Comparison of ENCODE assay signal across 11 mouse cellular contexts in the genomic region with DNA sequence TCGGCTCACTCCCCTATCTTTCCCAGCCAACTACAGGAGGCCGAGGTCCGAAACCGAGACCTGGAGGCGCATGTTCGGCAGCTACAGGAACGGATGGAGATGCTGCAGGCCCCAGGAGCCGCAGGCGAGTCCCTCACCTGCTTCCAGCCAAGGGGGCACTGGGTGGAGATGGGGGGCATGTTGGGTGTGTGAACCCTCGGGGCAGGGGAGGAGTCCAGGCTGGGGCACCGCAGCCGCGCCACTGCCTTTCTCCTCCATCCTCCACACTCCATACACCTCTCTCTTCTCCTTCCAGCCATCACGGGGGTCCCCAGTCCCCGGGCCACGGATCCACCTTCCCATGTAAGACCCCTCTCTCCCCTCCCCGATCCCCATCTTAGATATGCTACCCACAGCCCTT. TPM values are rescaled to one million over a fixed set of nuclear protein-coding genes. Genes with fewer than 3 reads are reported as not detected.
DNase-seq lines count a peak whose midpoint lies in the region; ATAC-seq and TF ChIP-seq lines count a peak whose summit lies in the region.
"Had no signal": no experiment of that assay in that cellular context is flagged by ENCODE, and none has a peak within 500 bp of the region (broad histone marks: within the 10 kb centered on the region; RNA-seq: fewer than 3 reads in every experiment).

No protein-coding gene starts in this region.

- ATAC-seq in hindbrain, embryonic 11.5 days (ENCODE audit: low FRiP score): no peak
- ATAC-seq in hindbrain, embryonic 14.5 days (ENCODE audit: low FRiP score): no peak

- peak overlapping the region; percentile 20 for H3K9ac ChIP-seq in hindbrain, embryonic 11.5 days (ENCODE audit: low read depth, low read length)
- H3K9ac ChIP-seq in hindbrain, embryonic 14.5 days: no peak overlapping the region

- no peak for TF ChIP-seq CTCF in E14TG2a.4 (conservative IDR thresholded peaks at IDR 0.05; ENCODE audit: low read length)

- H3K4me2 ChIP-seq in hindbrain, embryonic 11.5 days (replicated peaks; ENCODE audit: low read depth, low read length): peak overlapping the region; percentile 99
- H3K4me2 ChIP-seq in hindbrain, embryonic 14.5 days (replicated peaks): no peak overlapping the region

- 27% methylated on average over 17 of the region's 17 CpGs for WGBS in hindbrain, embryonic 11.5 days
- WGBS in hindbrain, embryonic 14.5 days: 38% methylated on average over 17 of the region's 17 CpGs
- WGBS in embryonic facial prominence, embryonic 10.5 days: 20% methylated on average over 17 of the region's 17 CpGs
- 26% methylated on average over 17 of the region's 17 CpGs for WGBS in limb, embryonic 10.5 days

- H3K36me3 ChIP-seq in hindbrain, embryonic 11.5 days (ENCODE audit: control insufficient read depth, insufficient read depth, low read length): no peaks in the 10 kb centered on the region
- H3K36me3 ChIP-seq in hindbrain, embryonic 14.5 days (replicated peaks; ENCODE audit: control insufficient read depth, insufficient read depth): peaks cover 52% of the 10 kb centered on the region
- H3K36me3 ChIP-seq in E14TG2a.4 (ENCODE audit: insufficient read depth, low read length): peaks cover 50% of the 10 kb centered on the region
- H3K36me3 ChIP-seq in embryonic facial prominence, embryonic 10.5 days (replicated peaks): peaks cover 56% of the 10 kb centered on the region
- H3K36me3 ChIP-seq in limb, embryonic 10.5 days: peaks cover 53% of the 10 kb centered on the region

- no peak overlapping the region for H3K27ac ChIP-seq in hindbrain, embryonic 11.5 days (ENCODE audit: low read depth, low read length)
- H3K27ac ChIP-seq in hindbrain, embryonic 14.5 days: no peak overlapping the region
- no peak overlapping the region for H3K27ac ChIP-seq in embryonic facial prominence, embryonic 10.5 days (replicated peaks)
- peak overlapping the region; percentile 87 for H3K27ac ChIP-seq in limb, embryonic 10.5 days
- H3K27ac ChIP-seq: left cerebral cortex, adult 2 months had no signal

- H3K4me1 ChIP-seq in hindbrain, embryonic 11.5 days (replicated peaks; ENCODE audit: control insufficient read depth, insufficient read depth, low read length): peaks cover 14% of the 10 kb centered on the region; the same call in 1 of the 2 replicates
- peaks cover 28% of the 10 kb centered on the region; the same call in 1 of the 2 replicates for H3K4me1 ChIP-seq in hindbrain, embryonic 14.5 days (replicated peaks; ENCODE audit: control insufficient read depth, insufficient read depth, low read length)
- H3K4me1 ChIP-seq in E14TG2a.4 (replicated peaks; ENCODE audit: low read depth, low read length): peaks cover 78% of the 10 kb centered on the region
- H3K4me1 ChIP-seq in embryonic facial prominence, embryonic 10.5 days: peaks cover 46% of the 10 kb centered on the region
- peaks cover 46% of the 10 kb centered on the region for H3K4me1 ChIP-seq in limb, embryonic 10.5 days

- H3K4me3 ChIP-seq in hindbrain, embryonic 11.5 days (ENCODE audit: low read depth, low read length): no peak overlapping the region
- no peak overlapping the region for H3K4me3 ChIP-seq in hindbrain, embryonic 14.5 days (replicated peaks; ENCODE audit: low read length)
- H3K4me3 ChIP-seq in E14TG2a.4 (replicated peaks; ENCODE audit: low read length): peak overlapping the region; percentile 83
- peak overlapping the region; percentile 89 for H3K4me3 ChIP-seq in embryonic facial prominence, embryonic 10.5 days
- peak overlapping the region; percentile 67 for H3K4me3 ChIP-seq in limb, embryonic 10.5 days
- H3K4me3 ChIP-seq: heart, adult 2 months; left cerebral cortex, adult 2 months had no signal

- no peak for DNase-seq in hindbrain, embryonic 11.5 days (ENCODE audit: low spot score)
- DNase-seq in hindbrain, embryonic 14.5 days (ENCODE audit: low spot score): no peak
- no peak for DNase-seq in embryonic facial prominence, embryonic 10.5 days (ENCODE audit: low spot score)
- DNase-seq in limb, embryonic 10.5 days (ENCODE audit: low spot score): no peak
- no peak for DNase-seq in frontal cortex, postnatal 36 days (ENCODE audit: low spot score in 2 of 2)
- no peak for DNase-seq in cerebellum, postnatal 14 days
- DNase-seq in thymus, adult 18-20 months: no peak
- DNase-seq: right cerebral cortex, postnatal 25 days had no signal

- peaks cover 7% of the 10 kb centered on the region; the same call in 1 of the 2 replicates for H3K27me3 ChIP-seq in hindbrain, embryonic 11.5 days (ENCODE audit: control insufficient read depth, insufficient read depth, low read length)
- peaks cover 30% of the 10 kb centered on the region for H3K27me3 ChIP-seq in hindbrain, embryonic 14.5 days (ENCODE audit: control insufficient read depth, insufficient read depth, low read length)
- peaks cover 44% of the 10 kb centered on the region for H3K27me3 ChIP-seq in E14TG2a.4 (ENCODE audit: insufficient read depth, low read length)
- peaks cover 33% of the 10 kb centered on the region for H3K27me3 ChIP-seq in embryonic facial prominence, embryonic 10.5 days (replicated peaks; ENCODE audit: low read depth, poor library complexity, severe bottlenecking)
- peaks cover 24% of the 10 kb centered on the region for H3K27me3 ChIP-seq in limb, embryonic 10.5 days (ENCODE audit: low read depth, poor library complexity, severe bottlenecking)

- no peaks in the 10 kb centered on the region for H3K9me3 ChIP-seq in hindbrain, embryonic 11.5 days (ENCODE audit: control insufficient read depth, low read length)
- no peaks in the 10 kb centered on the region for H3K9me3 ChIP-seq in hindbrain, embryonic 14.5 days (ENCODE audit: control insufficient read depth, low read length)
- H3K9me3 ChIP-seq in E14TG2a.4 (ENCODE audit: low read length): no peaks in the 10 kb centered on the region
- H3K9me3 ChIP-seq in embryonic facial prominence, embryonic 10.5 days: no peaks in the 10 kb centered on the region; the same call in 1 of the 2 replicates
- H3K9me3 ChIP-seq in limb, embryonic 10.5 days (replicated peaks): no peaks in the 10 kb centered on the region

RNA-seq across cellular contexts. Expression of a gene that starts 2.5 kb away (rescaled TPM):
- 6.2 and 7.2 TPM in 2 replicates for polyA plus RNA-seq in hindbrain, embryonic 11.5 days (2014; fragmentation: Nextera tagmentation; extraction: Ambion mirVana)
- 2.3 and 2.5 TPM in 2 replicates for polyA plus RNA-seq in hindbrain, embryonic 14.5 days (2014; fragmentation: Nextera tagmentation; extraction: Ambion mirVana)
- polyA plus RNA-seq in embryonic facial prominence, embryonic 10.5 days (2016; fragmentation: Nextera tagmentation; extraction: Ambion mirVana): 6.3 and 7.6 TPM in 2 replicates
- 5.7 and 7.5 TPM in 2 replicates for polyA plus RNA-seq in limb, embryonic 10.5 days (2016; fragmentation: Nextera tagmentation; extraction: Ambion mirVana)

RNA-seq across cellular contexts. Expression of a gene that starts 8.3 kb away (rescaled TPM):
- polyA plus RNA-seq in hindbrain, embryonic 11.5 days (2014; fragmentation: Nextera tagmentation; extraction: Ambion mirVana): 10.3 and 12.2 TPM in 2 replicates
- polyA plus RNA-seq in hindbrain, embryonic 14.5 days (2014; fragmentation: Nextera tagmentation; extraction: Ambion mirVana): 8.2 and 8.9 TPM in 2 replicates
- 7.0 and 9.1 TPM in 2 replicates for polyA plus RNA-seq in embryonic facial prominence, embryonic 10.5 days (2016; fragmentation: Nextera tagmentation; extraction: Ambion mirVana)
- polyA plus RNA-seq in limb, embryonic 10.5 days (2016; fragmentation: Nextera tagmentation; extraction: Ambion mirVana): 7.2 and 8.7 TPM in 2 replicates

RNA-seq across cellular contexts. Expression of a gene that starts 15.9 kb away (rescaled TPM):
- 18.3 and 20.2 TPM in 2 replicates for polyA plus RNA-seq in hindbrain, embryonic 11.5 days (2014; fragmentation: Nextera tagmentation; extraction: Ambion mirVana)
- 32.0 and 35.0 TPM in 2 replicates for polyA plus RNA-seq in hindbrain, embryonic 14.5 days (2014; fragmentation: Nextera tagmentation; extraction: Ambion mirVana)
- 16.8 and 18.0 TPM in 2 replicates for polyA plus RNA-seq in embryonic facial prominence, embryonic 10.5 days (2016; fragmentation: Nextera tagmentation; extraction: Ambion mirVana)
- 20.0 and 21.4 TPM in 2 replicates for polyA plus RNA-seq in limb, embryonic 10.5 days (2016; fragmentation: Nextera tagmentation; extraction: Ambion mirVana)

RNA-seq across cellular contexts. Expression of a gene that starts 26.3 kb away (rescaled TPM):
- 1.0 and 1.4 TPM in 2 replicates for polyA plus RNA-seq in hindbrain, embryonic 11.5 days (2014; fragmentation: Nextera tagmentation; extraction: Ambion mirVana)
- polyA plus RNA-seq in hindbrain, embryonic 14.5 days (2014; fragmentation: Nextera tagmentation; extraction: Ambion mirVana): 6.7 and 7.7 TPM in 2 replicates
- polyA plus RNA-seq in embryonic facial prominence, embryonic 10.5 days (2016; fragmentation: Nextera tagmentation; extraction: Ambion mirVana): 0.99 and 1.9 TPM in 2 replicates
- polyA plus RNA-seq in limb, embryonic 10.5 days (2016; fragmentation: Nextera tagmentation; extraction: Ambion mirVana): 1.1 and 2.2 TPM in 2 replicates
- polyA plus RNA-seq: heart, adult 2 months had no signal

RNA-seq across cellular contexts. Expression of a gene that starts 27.7 kb away (rescaled TPM):
- polyA plus RNA-seq in hindbrain, embryonic 11.5 days (2014; fragmentation: Nextera tagmentation; extraction: Ambion mirVana): 8.7 and 8.8 TPM in 2 replicates
- 10.9 and 11.9 TPM in 2 replicates for polyA plus RNA-seq in hindbrain, embryonic 14.5 days (2014; fragmentation: Nextera tagmentation; extraction: Ambion mirVana)
- 15.9 and 18.0 TPM in 2 replicates for polyA plus RNA-seq in embryonic facial prominence, embryonic 10.5 days (2016; fragmentation: Nextera tagmentation; extraction: Ambion mirVana)
- polyA plus RNA-seq in limb, embryonic 10.5 days (2016; fragmentation: Nextera tagmentation; extraction: Ambion mirVana): 15.2 and 19.6 TPM in 2 replicates

Comparison
In these comparisons a context has a peak if more than half of its experiments do, and no peak if none do; other contexts are left out.
1. H3K4me3 ChIP-seq: peak in E14TG2a.4 (single experiment), embryonic facial prominence, embryonic 10.5 days (single experiment) and limb, embryonic 10.5 days (single experiment); none in hindbrain, embryonic 11.5 days (single experiment) and hindbrain, embryonic 14.5 days (single experiment).